Mouse (Mus musculus) monocyte, adult 5-6 weeks (primary cell): ENCODE data around the gene Slc48a1. TPM values are rescaled to one million over a fixed set of nuclear protein-coding genes. Genes with fewer than 3 reads are reported as not detected.

Experiments used
- ATAC-seq: fragments of 153-309, 156-312 bp; replicated peaks from 2 replicates; pipeline ENCODE4 v1.8.0; 2017; ENCODE audit warnings: mild to moderate bottlenecking; ENCODE audit not compliant: low TSS enrichment, insufficient number of reproducible peaks, severe bottlenecking, poor library complexity, low FRiP score
- total RNA-seq: library from RNA; stranded (forward); fragments of 200-1000, 200-491, 200-594 nt; gene quantifications from 3 replicates; pipeline ENCODE4 v1.2.3, GENCODE M21; 2017

Slc48a1 gene
- total RNA-seq, 1 experiment from 2014 or later = 20.0 TPM

DNA sequence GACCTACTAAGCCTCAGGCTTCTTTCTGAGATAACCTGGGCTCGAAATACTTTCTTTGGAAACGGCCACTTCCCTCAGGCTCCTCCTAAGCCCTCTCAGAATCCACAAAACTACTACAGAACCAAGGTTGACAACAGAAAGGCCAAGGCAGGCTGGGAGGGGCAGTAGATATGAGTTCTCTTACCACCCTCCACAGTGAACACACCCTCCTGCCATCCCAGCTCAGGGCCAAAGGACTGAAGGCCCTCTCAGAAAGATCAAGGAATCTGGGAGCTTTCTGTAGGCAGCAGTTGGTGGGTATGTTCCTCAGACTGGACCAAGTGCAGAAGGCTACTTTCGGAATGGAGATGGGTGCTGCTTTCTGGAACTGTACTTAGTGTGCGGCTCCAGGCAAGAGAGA, 36.9 kb downstream of the Slc48a1 start:
- ATAC-seq = no peak

DNA sequence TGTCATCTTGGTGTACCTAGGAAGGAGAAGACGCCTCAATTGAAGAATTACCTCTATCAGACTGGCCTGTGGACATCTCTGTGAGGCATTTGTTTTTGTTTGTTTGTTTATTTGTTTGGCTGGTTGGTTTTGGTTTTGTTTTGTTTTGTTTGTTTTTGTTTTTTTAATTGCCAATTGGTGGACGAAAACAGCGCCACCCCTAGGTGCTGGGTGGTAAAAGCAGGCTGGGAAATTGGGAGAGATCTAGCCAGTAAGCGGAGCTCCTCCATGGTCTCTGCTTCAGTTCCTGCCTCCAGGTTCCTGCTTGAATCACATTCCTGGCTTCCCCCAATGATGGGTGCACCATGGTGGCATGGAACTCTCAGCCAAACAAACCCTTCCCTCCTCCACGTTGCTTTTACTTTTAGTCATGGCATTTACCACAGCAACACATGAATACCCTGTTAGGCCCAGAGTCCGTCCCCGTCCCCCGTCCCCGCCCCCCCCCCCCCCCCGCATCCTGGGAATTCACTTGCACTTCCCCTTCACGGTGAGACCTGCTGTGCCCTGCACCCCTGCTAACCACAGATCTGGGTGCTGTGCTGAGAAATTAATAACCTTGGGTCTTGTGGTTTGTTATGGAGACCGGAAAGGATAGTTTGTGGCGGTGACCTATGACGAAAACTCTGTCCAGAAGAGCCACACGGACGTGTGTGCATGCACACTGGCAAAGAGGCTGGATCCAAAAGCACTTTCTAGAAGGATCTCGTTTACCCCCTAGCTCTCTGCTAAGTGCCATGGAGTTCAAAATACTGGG, 38.1 kb downstream of the Slc48a1 start:
- ATAC-seq = no peak

GRCm38 (mm10) chr15:97819937-97820336, 41.6 kb downstream of the Slc48a1 start:
- ATAC-seq = no peak

DNA sequence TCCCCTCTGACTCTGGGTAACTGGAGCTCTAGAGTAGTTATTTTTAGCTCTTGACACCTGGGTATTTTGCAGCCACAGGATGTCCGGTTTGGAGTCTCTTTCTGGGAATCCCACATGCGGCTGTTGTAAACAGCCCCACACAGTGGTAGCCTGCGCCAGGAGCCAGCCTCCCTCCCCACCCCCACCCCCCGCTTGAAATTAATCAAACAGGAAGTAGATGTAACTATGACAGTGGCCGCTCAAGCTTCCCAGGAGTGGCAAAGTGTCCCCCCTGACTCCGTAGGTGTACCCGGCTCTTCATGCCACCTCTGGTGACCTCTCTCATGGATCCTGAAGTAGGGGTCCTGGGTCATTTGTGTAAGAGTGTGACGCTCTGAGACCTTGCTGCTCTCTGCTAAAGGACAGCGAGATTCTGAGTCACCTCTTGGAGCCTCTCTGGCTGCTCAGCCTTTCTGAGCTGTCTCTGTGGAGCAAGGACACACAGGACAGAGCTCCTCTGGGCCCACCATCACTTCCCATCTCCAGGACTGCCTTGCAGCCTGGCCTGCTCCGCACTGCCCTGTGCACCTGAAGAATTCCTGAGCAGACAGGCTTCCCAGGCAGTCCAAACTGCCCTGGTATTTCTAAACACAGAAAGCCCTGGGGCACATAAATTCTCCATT, 43.1 kb downstream of the Slc48a1 start:
- ATAC-seq = no peak

GRCm38 (mm10) chr15:97821983-97822363, 43.7 kb downstream of the Slc48a1 start:
- no peak for ATAC-seq

DNA sequence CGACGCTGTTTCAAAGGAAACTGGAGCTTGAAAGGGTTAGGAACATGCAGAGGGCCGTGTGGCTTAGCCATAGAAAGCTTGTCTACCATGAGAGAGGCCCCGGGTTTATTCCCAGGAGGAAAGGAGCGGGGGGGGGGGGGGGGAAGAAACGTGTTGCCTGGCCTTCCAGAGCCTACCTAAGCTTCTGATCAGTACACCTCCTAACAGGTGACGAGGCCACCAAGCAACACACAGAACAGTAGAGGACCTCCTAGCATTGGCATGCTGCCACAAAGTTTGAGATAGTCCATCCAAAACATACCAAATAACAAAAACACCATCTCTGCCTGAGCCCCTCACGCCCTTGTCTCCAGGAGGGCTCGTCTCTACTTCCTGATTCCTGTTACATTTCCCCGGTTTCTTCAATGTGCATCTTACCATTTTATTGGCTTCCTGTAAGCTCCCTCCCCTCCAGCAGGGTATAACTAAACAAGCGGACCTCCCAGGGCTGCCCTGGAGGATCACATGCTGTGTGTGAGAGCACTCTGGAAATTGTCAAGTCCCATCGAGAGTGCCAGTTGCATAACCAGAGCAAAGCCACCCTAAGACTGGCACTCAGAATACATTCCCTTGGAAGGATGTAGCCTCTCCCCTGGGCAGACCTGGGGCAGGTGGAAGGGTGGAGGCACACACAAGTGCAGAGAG, 44.4 kb downstream of the Slc48a1 start:
- no peak for ATAC-seq

DNA sequence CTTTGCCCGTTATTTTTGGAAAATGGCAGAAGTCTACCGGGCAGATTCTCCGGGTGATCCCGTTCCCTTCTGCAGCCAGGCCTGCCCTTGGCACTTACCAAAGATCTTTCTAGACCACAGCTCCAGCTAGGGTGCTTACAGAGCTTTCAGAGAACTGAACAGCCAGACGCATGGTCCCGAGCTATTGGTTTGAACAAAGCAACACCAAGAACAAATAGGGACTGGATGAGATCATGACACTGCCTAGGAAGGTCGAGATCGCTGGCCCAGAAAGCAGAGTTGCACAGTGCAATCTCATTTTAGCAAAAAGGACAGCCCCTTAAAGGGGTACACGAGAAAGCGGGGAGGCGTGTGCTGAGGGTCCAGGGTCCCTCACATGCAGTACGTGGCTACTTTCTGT, 45.2 kb downstream of the Slc48a1 start:
- no peak for ATAC-seq

DNA sequence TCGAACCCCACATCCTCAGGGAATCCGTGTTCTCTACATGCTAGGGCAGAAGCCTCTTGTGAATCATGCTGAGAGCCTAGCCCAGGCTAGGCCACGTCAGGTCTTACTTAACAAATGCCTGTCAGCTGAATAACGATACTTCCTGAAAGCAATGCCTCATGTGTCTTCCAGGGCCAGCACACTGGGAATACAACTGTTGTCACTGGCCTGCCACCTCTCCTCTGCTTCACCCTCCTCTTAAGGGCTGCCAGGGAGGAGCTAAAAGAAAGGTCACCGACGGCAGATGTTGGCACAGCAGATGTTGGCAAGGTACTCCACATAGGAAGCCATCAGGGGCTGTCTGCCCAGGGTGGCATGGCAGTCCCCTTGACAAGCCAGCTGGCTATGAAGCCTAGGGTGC, 45.7 kb downstream of the Slc48a1 start:
- ATAC-seq = 0 out of 2 replicates have a peak, but pooled peaks have one; percentile 5

DNA sequence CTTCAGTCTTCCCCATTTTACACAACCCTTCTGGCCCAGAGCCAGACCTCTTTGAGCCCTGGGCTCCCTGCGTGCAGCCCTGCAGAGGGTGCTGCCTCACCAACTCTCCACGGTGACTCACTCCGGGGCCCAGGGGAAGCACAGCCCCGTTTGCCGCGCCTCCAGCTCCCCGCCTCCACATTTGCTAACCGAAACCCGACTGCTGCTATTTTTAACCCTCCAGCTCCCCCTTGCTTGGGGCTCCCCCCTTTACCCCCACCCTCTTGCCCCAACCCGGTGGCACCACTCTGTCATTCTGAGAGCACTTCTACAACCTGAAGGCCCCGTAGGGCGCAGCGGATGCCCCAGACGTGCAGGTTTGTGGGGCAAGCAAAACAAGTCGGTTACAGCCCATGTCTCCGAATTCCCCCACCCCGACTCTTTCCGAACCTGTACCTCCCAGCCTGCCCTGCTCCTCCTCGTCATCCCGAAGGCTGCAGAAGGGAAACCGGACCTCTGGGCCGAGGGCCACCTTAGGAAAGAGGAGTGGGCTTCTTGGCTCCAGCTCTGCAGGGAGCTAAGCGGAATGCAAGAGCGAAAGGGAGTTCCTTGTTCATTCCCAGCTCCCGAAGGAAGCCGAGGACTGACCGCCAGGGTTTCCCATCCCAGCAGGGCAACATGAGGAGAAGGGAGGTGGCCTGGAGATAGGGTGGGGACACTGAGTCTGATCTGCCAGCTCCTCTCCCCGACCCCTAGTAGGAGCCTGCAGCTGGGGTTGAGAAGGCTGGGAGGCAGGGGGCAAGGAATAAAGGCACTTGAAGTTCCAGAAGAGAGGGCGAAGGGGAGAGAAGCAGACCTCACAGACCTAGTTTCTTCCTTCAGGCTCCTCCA, 47.0 kb downstream of the Slc48a1 start:
- peak; percentile 85 for ATAC-seq

- no peak for ATAC-seq
Observed at GRCm38 (mm10) chr15:97825941-97826587, 47.7 kb downstream of the Slc48a1 start.

GRCm38 (mm10) chr15:97826588-97827261, 48.4 kb downstream of the Slc48a1 start:
- no peak for ATAC-seq

DNA sequence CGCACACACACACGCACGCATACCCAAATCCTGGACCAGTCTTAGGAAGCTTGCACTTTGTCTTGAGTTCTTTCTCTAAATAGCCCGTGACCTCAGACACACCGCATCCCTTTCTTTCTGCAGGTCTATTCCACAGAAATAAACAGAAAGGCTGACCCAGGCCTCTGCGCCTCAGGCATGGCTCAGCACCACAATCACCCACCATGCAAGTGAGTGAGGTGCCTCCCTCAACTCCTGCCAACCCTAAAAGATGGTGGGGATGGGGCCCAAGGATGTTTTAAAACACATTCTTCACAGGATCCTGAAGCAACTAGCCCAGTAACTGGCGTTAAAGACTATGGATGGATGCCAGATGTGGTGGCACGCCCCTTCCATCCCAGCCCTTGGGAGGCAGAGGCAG, 49.1 kb downstream of the Slc48a1 start:
- no peak for ATAC-seq

GRCm38 (mm10) chr15:97828221-97828842, 50.0 kb downstream of the Slc48a1 start:
- no peak for ATAC-seq

GRCm38 (mm10) chr15:97828901-97829338, 50.6 kb downstream of the Slc48a1 start:
- no peak for ATAC-seq

DNA sequence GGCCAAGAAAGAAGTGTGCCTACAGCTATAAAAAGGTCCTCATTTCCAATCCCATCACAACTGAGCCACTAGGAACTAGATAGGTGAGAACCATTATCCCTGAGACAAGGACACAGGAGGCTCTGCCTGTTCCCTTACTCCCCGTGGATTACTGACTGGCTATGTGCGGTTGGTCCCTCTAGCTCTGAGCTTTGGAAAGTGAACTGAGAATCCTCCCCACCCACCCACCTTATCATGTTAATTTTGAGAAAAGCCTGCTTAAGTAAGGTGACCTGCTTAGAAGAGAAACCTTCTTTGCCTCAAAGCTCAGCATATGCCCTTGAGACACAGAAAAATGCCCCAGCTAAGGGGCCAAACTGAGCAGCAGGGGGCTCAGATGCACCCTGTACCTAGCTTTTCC, 51.1 kb downstream of the Slc48a1 start:
- ATAC-seq = no peak

- no peak for ATAC-seq
Observed at GRCm38 (mm10) chr15:97830253-97830787, 52.0 kb downstream of the Slc48a1 start.

- ATAC-seq = no peak
Observed at GRCm38 (mm10) chr15:97830788-97831241, 52.5 kb downstream of the Slc48a1 start.
